Mouse (Mus musculus) forebrain, embryonic 13.5 days (tissue): ENCODE measurements around the gene Lamp1. TPM values are rescaled to one million over a fixed set of nuclear protein-coding genes. Genes with fewer than 3 reads are reported as not detected.

ENCODE experiments used
- ATAC-seq: fragments of 200-750 bp; cut with Nextera tagmentation; 2 replicates; pipeline ENCODE4 v1.8.0; 2017
- H3K27ac ChIP-seq: fragments of 300-500 bp; sonication (generic); 2 replicates; pipeline ENCODE4 v1.5.1; 2015; ENCODE audit warnings: inconsistent platforms, mild to moderate bottlenecking, moderate library complexity
- H3K27me3 ChIP-seq: fragments of 300-500 bp; sonication (generic); 2 replicates; pipeline ENCODE4 v1.6.1; 2015; ENCODE audit warnings: mild to moderate bottlenecking, inconsistent platforms
- H3K36me3 ChIP-seq: fragments of 300-500 bp; sonication (generic); 2 replicates; pipeline ENCODE4 v1.6.1; 2015; ENCODE audit warnings: mild to moderate bottlenecking, inconsistent platforms; ENCODE audit not compliant: poor library complexity, severe bottlenecking
- H3K4me1 ChIP-seq: fragments of 300-500 bp; sonication (generic); 2 replicates; pipeline ENCODE4 v1.6.1; 2015; ENCODE audit warnings: inconsistent platforms
- H3K4me2 ChIP-seq: fragments of 300-500 bp; sonication (generic); 2 replicates; pipeline ENCODE4 v1.6.1; 2015; ENCODE audit warnings: inconsistent platforms, mild to moderate bottlenecking, moderate library complexity
- H3K4me3 ChIP-seq: fragments of 300-500 bp; sonication (generic); 2 replicates; pipeline ENCODE4 v1.5.1; 2015; ENCODE audit warnings: mild to moderate bottlenecking, inconsistent platforms
- H3K9ac ChIP-seq: fragments of 300-500 bp; sonication (generic); 2 replicates; pipeline ENCODE4 v1.6.1; 2015; ENCODE audit warnings: mild to moderate bottlenecking, inconsistent platforms
- H3K9me3 ChIP-seq: fragments of 300-500 bp; sonication (generic); replicated peaks from 2 replicates; pipeline ENCODE4 v1.6.1; 2016; ENCODE audit warnings: inconsistent platforms
- WGBS: fragments of 180-500 bp; shearing (Covaris S2); methylation state at CpG from one replicate; pipeline ENCODE4 v1.1.7; 2015; 5-methylcytosine and 5-hydroxymethylcytosine counted together
- polyA plus RNA-seq: library from polyadenylated mRNA; unstranded; fragments of >200 nt; fragmentation: Nextera tagmentation; extraction: Ambion mirVana; gene quantifications from 2 replicates; pipeline ENCODE4 v1.2.1, GENCODE M21; 2015

The Lamp1 gene
- polyA plus RNA-seq, 1 experiment from 2014 or later: 194 TPM

GRCm38 (mm10) chr8:13170510-13170909 is 11.5 kb downstream of the Lamp1 start:
- no peak overlapping the region for H3K27ac ChIP-seq
- 65% methylated on average over 1 of the region's 1 CpGs for WGBS
- no peak overlapping the region for H3K9ac ChIP-seq
- H3K36me3 ChIP-seq: peaks cover 93% of the 10 kb centered on the region
- ATAC-seq: no peak
- H3K4me1 ChIP-seq: no peaks in the 10 kb centered on the region
- H3K9me3 ChIP-seq: no peaks in the 10 kb centered on the region
- no peak overlapping the region for H3K4me2 ChIP-seq
- no peaks in the 10 kb centered on the region for H3K27me3 ChIP-seq
- H3K4me3 ChIP-seq: no peak overlapping the region

DNA sequence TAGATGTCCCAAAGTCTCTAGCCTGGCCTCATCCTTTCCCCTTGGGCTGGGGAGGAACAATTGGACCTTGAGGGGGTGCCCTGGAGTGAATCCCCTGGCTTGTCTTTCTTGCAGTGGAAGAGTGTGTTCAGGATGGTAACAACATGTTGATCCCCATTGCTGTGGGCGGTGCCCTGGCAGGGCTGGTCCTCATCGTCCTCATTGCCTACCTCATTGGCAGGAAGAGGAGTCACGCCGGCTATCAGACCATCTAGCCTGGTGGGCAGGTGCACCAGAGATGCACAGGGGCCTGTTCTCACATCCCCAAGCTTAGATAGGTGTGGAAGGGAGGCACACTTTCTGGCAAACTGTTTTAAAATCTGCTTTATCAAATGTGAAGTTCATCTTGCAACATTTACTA is 15.3 kb downstream of the Lamp1 start:
- no peaks in the 10 kb centered on the region for H3K9me3 ChIP-seq
- H3K27me3 ChIP-seq: no peaks in the 10 kb centered on the region
- no peaks in the 10 kb centered on the region for H3K4me1 ChIP-seq
- H3K4me3 ChIP-seq: no peak overlapping the region
- peaks cover 97% of the 10 kb centered on the region for H3K36me3 ChIP-seq
- 91% methylated on average over 4 of the region's 4 CpGs for WGBS
- H3K27ac ChIP-seq: no peak overlapping the region
- no peak overlapping the region for H3K9ac ChIP-seq
- ATAC-seq: no peak
- H3K4me2 ChIP-seq: no peak overlapping the region

- Histone ChIP-seq H3K4me2 (no peak overlapping the region), H3K9me3 (no peaks in the 10 kb centered on the region), H3K36me3 (peaks cover 91% of the 10 kb centered on the region), H3K4me3 (no peak overlapping the region), H3K27ac (no peak overlapping the region), H3K4me1 (no peaks in the 10 kb centered on the region), H3K27me3 (no peaks in the 10 kb centered on the region), H3K9ac (no peak overlapping the region)
- 90% methylated on average over 4 of the region's 4 CpGs for WGBS
- no peak for ATAC-seq
Measured at GRCm38 (mm10) chr8:13174811-13175210, 15.8 kb downstream of the Lamp1 start.

DNA sequence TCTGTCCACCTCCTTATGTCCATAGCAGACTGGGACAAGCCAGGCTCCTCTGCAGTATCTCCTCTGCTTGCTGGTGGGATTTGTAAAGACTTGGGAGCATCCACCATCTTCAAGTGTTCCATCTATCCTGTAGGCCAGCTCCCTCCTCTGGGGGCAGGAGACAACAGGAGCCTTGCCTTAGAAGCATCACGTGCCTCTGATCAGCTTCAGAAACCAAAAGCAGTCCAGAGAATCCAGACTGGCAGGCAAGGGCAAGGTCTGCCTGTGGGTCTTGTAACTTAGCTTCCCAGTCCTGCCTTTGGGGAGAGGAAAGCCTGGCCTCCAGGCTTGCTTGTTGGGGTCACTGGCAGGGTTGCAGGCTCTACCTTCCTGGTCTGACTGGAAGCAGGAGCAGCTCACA is 16.7 kb downstream of the Lamp1 start:
- H3K9me3 ChIP-seq: no peaks in the 10 kb centered on the region
- H3K36me3 ChIP-seq: peaks cover 83% of the 10 kb centered on the region
- no peak overlapping the region for H3K4me3 ChIP-seq
- H3K27ac ChIP-seq: no peak overlapping the region
- H3K4me2 ChIP-seq: no peak overlapping the region
- no peak for ATAC-seq
- 85% methylated on average over 1 of the region's 1 CpGs for WGBS
- H3K27me3 ChIP-seq: no peaks in the 10 kb centered on the region
- no peaks in the 10 kb centered on the region for H3K4me1 ChIP-seq
- no peak overlapping the region for H3K9ac ChIP-seq

GRCm38 (mm10) chr8:13177173-13177852 is 18.4 kb downstream of the Lamp1 start:
- H3K27me3 ChIP-seq: no peaks in the 10 kb centered on the region
- 92% methylated on average over 7 of the region's 7 CpGs for WGBS
- no peak overlapping the region for H3K27ac ChIP-seq
- no peak overlapping the region for H3K4me2 ChIP-seq
- H3K36me3 ChIP-seq: peaks cover 66% of the 10 kb centered on the region
- H3K9me3 ChIP-seq: no peaks in the 10 kb centered on the region
- H3K9ac ChIP-seq: no peak overlapping the region
- no peak overlapping the region for H3K4me3 ChIP-seq
- H3K4me1 ChIP-seq: no peaks in the 10 kb centered on the region
- ATAC-seq: no peak

DNA sequence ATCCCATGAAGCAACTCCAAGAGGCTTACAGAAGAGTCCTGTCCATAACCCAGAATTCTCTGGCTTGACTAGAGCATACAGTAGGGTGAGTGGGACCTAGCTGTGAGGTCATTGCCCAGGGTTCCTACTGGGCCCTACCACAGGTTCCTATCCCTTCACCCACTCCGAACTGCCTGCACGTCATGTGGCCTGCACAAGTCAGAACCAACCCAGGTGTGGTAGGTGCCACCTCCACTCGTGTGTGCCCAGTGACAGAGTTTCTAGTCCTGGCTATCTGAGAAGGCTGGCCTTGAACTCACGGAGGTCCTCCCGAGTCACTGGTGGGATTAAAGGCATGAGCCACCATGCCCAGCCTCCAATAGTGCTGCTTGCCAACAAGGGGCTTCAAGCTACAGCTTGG is 19.2 kb downstream of the Lamp1 start:
- Histone ChIP-seq H3K4me2 (no peak overlapping the region), H3K9me3 (no peaks in the 10 kb centered on the region), H3K27ac (no peak overlapping the region), H3K27me3 (no peaks in the 10 kb centered on the region), H3K4me3 (no peak overlapping the region), H3K36me3 (peaks cover 58% of the 10 kb centered on the region), H3K9ac (no peak overlapping the region), H3K4me1 (no peaks in the 10 kb centered on the region)
- no peak for ATAC-seq
- WGBS: 95% methylated on average over 5 of the region's 5 CpGs

DNA sequence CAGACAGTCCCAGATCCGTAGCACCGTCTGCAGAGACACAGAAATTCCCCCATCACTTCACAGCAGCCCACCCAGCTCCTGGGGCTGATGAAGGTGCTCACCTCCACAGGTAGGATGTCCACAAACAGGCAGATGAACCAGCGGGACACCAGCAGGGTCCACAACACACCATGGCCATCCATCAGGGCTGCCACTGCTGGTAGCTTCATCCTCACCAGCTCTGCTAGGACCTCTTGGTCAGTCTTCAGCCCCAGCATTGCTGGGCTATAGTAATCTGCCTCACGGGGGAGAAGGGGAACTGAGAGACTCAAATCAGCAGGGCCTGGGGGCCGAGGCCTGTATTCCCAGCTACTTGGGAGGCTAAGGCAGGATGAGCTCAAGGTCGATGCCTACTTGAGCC is 20.5 kb downstream of the Lamp1 start:
- Histone ChIP-seq H3K4me2 (no peak overlapping the region), H3K36me3 (peaks cover 49% of the 10 kb centered on the region), H3K4me3 (no peak overlapping the region), H3K27me3 (no peaks in the 10 kb centered on the region), H3K4me1 (no peaks in the 10 kb centered on the region), H3K27ac (no peak overlapping the region), H3K9me3 (no peaks in the 10 kb centered on the region), H3K9ac (no peak overlapping the region; the same call in 1 of the 2 replicates)
- 79% methylated on average over 6 of the region's 6 CpGs for WGBS
- no peak for ATAC-seq

DNA sequence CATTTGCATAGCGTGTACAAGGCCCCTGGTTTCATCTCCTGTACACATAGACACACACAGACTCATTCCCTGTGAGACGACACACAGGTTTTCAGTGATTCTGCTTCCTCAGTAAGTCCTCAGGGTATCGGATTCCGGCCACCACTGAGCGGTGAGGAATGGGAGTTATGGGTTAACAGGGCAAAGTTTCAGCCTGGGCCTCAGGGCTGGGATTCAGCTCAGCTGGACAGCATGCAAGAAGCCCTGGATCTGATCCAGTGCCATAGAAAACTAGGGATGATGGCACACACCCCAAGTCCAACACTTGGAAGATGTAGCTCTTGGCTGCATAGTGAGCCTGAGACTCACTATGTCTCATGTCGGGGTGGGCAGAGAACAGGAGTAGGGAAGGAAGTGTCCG is 21.0 kb downstream of the Lamp1 start:
- 77% methylated on average over 7 of the region's 7 CpGs for WGBS
- H3K4me1 ChIP-seq: no peaks in the 10 kb centered on the region

DNA sequence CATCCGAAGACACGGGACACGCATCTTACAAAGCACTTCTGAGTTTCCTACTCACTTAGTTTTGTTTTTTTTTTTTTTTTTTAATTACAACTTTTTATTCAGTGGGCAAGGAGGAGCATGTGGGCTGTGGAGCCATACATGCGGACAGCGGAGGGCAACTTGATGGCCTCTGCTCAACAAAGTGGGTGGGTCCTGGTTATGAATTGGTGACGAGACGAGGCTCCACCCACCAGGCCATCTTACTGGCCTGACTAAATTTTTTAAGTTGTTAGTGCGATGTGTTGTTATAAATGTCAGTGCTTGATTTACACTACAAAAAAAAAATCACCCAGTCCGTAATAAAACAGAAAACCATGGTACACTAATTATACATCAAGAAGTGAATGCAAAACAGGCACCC is 21.4 kb downstream of the Lamp1 start:
- Histone ChIP-seq H3K4me1 (no peaks in the 10 kb centered on the region), H3K9me3 (no peaks in the 10 kb centered on the region), H3K4me3 (no peak overlapping the region), H3K36me3 (peaks cover 50% of the 10 kb centered on the region), H3K4me2 (no peak overlapping the region), H3K27ac (no peak overlapping the region), H3K27me3 (no peaks in the 10 kb centered on the region), H3K9ac (no peak overlapping the region)
- ATAC-seq: no peak
- WGBS: 87% methylated on average over 9 of the region's 9 CpGs

More for the DNA sequence above, 21.0 kb downstream of the Lamp1 start:
- H3K9ac ChIP-seq: no peak overlapping the region
- no peaks in the 10 kb centered on the region for H3K9me3 ChIP-seq
- no peak overlapping the region for H3K27ac ChIP-seq
- no peak overlapping the region for H3K4me2 ChIP-seq
- no peak for ATAC-seq
- H3K27me3 ChIP-seq: no peaks in the 10 kb centered on the region
- H3K4me3 ChIP-seq: no peak overlapping the region
- H3K36me3 ChIP-seq: peaks cover 51% of the 10 kb centered on the region

- 88% methylated on average over 18 of the region's 18 CpGs for WGBS
- Histone ChIP-seq H3K4me2 (no peak overlapping the region), H3K36me3 (peaks cover 49% of the 10 kb centered on the region), H3K27ac (no peak overlapping the region; the same call in 1 of the 2 replicates), H3K9me3 (no peaks in the 10 kb centered on the region), H3K4me3 (no peak overlapping the region), H3K4me1 (no peaks in the 10 kb centered on the region), H3K9ac (no peak overlapping the region), H3K27me3 (no peaks in the 10 kb centered on the region)
- no peak for ATAC-seq
Measured at GRCm38 (mm10) chr8:13180911-13181690, 22.1 kb downstream of the Lamp1 start.

GRCm38 (mm10) chr8:13181691-13181976 is 22.7 kb downstream of the Lamp1 start:
- no peak for ATAC-seq
- no peak overlapping the region for H3K4me3 ChIP-seq
- no peak overlapping the region for H3K27ac ChIP-seq
- no peaks in the 10 kb centered on the region for H3K27me3 ChIP-seq
- no peaks in the 10 kb centered on the region for H3K9me3 ChIP-seq
- no peak overlapping the region for H3K4me2 ChIP-seq
- no peaks in the 10 kb centered on the region for H3K4me1 ChIP-seq
- H3K36me3 ChIP-seq: peaks cover 44% of the 10 kb centered on the region
- H3K9ac ChIP-seq: no peak overlapping the region
- WGBS: 52% methylated on average over 2 of the region's 2 CpGs

DNA sequence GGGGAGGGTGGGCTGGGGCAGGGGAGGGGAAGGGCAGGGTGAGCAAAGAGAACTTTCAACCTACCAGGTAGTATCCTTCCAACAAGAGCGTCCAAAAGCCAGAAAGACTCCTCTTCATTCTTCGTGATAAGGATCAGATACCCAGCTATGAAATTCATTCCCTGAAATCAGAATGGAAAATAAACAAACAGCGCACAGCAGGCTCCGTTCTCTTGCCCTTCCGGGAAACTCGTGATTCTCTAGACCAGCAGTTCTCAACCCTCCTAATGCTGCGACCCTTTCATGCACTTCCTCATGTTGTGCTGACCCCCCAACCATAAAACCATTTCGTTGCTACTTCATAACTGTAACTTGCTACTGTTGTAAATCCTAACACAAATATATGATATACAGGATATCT is 27.9 kb downstream of the Lamp1 start:
- Histone ChIP-seq H3K36me3 (peaks cover 41% of the 10 kb centered on the region), H3K9ac (no peak overlapping the region), H3K4me1 (no peaks in the 10 kb centered on the region; the same call in 1 of the 2 replicates), H3K9me3 (no peaks in the 10 kb centered on the region), H3K27ac (no peak overlapping the region), H3K4me2 (no peak overlapping the region), H3K4me3 (no peak overlapping the region), H3K27me3 (no peaks in the 10 kb centered on the region)
- WGBS: 90% methylated on average over 8 of the region's 8 CpGs
- no peak for ATAC-seq

DNA sequence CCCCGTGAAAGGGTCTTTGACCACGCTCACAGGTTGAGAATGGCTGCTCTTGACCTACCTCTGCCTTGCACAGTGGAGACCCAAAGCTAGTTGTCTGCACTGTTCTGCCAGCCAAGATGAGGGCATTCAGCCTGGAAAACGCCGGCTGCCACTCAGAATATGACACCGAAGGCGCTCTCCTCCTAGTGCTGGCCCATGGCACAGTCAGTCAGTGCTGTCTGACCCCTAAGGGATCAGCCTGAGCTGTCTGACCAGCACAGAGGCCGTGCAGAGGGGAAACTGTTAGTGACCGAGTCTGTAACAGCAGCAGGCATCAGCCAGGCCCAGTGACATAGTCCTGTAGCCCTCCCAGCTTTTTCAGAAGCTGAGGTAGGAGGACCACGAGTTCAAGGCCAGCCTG is 28.3 kb downstream of the Lamp1 start:
- ATAC-seq: no peak
- H3K9me3 ChIP-seq: no peaks in the 10 kb centered on the region
- H3K27me3 ChIP-seq: no peaks in the 10 kb centered on the region
- WGBS: 87% methylated on average over 9 of the region's 9 CpGs
- no peaks in the 10 kb centered on the region; the same call in 1 of the 2 replicates for H3K4me1 ChIP-seq
- H3K27ac ChIP-seq: no peak overlapping the region
- H3K4me2 ChIP-seq: no peak overlapping the region
- H3K4me3 ChIP-seq: no peak overlapping the region
- no peak overlapping the region for H3K9ac ChIP-seq
- H3K36me3 ChIP-seq: peaks cover 43% of the 10 kb centered on the region
